Mouse (Mus musculus) gonadal fat pad, adult 2 months (tissue): ENCODE measurements around the gene Olig1. TPM values are rescaled to one million over a fixed set of nuclear protein-coding genes. Genes with fewer than 3 reads are reported as not detected.

ENCODE experiments used
- DNase-seq: peaks from one replicate; pipeline ENCODE4 v3.0.0-alpha.2; 2012; ENCODE audit warnings: low read depth
- polyA plus RNA-seq: library from polyadenylated mRNA; depleted of rRNA; stranded (reverse); fragments of >200 nt; gene quantifications from 2 replicates; pipeline ENCODE4 v1.2.3, GENCODE M21; 2012; rRNA removed

Gene Olig1
- polyA plus RNA-seq, 1 experiment = 0.73 TPM

DNA sequence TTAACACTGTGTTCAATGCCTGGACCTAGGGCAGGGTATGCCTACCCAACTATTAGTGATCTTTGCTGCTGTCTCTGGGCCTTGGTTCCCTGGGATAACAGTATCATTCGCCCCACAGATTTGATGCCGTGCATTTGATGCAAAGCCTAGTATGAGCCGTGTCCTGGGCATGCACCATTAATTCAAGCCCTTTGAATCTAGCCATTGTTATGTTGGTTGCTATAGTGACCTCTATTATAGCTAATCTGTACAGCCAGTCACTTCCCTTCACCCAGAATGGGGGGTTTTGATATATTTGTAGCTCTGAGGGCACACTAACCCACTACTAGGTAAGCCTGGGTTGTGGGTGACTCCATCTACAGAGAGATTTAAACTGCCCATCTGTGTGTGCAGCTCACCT lies 40.3 kb downstream of the Olig1 start:
- DNase-seq = no peak

DNA sequence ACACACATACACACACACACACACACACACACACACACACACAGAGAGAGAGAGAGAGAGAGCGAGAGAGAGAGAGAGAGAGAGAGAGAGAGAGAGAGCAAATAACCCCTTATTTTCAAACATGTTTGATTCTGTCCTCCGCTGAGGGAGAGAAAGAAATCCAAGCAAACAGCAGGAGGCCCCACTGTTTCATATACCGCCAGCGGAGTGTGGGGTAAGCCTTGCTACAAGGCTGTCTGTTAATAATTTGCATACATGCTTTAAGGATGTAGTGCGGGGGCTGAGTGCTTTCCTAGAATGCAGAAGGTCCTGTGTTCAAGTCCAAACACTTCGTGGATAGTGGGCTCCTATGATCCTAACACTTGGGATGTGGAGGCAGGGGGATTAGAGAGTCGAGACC lies 43.3 kb downstream of the Olig1 start:
- DNase-seq = no peak

DNA sequence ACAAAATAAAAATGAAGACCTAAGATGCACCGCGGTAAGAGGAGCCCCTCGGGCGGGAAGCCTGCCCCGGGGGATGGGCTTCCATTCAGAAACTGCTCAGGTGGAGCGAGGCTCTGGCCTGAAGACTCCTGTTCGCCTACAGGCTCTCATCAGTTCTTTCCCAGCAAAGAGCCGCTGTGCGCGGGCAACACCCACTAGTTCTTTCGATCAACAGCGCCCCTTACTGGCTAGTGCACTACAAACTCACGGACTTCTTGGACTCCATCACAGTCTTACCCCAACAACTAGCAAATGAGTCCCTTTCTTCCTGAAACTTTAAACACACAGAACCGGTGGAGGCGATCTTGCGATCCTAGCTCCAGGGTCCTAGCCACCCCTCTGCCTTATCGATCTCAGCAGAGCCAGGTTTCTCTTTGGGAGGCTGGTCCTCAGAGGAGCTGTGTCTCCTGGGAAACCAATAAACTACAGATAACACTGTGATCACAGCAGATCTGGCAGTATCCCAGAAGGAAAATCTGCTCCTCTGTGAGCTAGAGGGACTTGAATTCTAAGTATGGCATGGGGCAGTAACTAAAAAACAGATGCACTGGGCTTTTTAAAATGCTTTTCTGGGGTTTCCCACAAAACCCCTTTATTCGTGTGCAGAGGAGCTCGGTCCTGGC lies 44.7 kb downstream of the Olig1 start:
- DNase-seq = no peak

DNA sequence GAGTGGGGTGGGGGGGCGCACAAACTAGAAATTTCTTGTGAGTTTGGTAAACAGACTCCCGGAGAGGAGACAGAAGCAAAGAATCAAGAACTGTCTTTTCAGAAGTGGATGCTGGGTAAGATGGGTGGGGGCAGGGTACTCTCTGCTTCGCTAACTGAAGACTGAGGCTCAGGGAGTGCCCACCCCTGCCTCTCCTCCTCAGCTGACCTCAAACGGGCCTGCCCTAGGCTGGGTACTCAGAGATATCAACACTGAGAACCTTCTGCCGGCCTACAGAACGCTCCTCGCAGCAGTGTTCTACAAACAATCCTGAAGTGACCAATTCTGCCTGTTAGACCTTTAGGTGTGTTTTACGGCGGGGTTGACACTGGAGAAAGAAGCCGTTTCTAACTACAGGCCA lies 50.6 kb downstream of the Olig1 start:
- no peak for DNase-seq

DNA sequence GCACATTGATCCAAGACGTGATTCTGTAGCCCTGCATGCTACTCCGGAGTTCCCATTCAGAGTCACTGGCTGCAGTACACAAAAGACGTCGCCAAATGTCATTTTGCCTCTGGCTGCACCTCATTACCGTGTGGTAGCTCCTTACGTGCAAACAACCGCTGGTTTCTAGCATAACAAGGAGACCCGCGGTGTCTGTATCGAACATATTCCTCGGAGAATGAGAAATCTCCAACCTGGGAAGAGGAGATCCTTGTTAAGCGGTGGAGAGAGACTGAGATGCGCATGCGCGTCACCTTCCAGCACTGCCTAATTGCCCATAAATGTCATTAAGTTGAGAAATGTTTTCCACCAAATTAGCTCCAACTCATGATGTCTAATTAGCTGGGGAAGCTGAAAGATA lies 51.0 kb downstream of the Olig1 start:
- DNase-seq = no peak

Other genes with a start within 250 kb of the Olig1 start
- gene Paxbp1, start 225.2 kb upstream of the Olig1 start, polyA plus RNA-seq = 21.7 and 28.9 TPM in 2 replicates
- 16.0 and 17.1 TPM in 2 replicates for gene 4932438H23Rik, start 174.7 kb upstream of the Olig1 start, polyA plus RNA-seq
- 0.04 TPM in 1 of 2 replicates, not detected in the other for gene Olig2, start 44.3 kb upstream of the Olig1 start, polyA plus RNA-seq
- gene Ifnar2, start 103.0 kb downstream of the Olig1 start, polyA plus RNA-seq = 72.4 and 81.7 TPM in 2 replicates
- not detected in 2 replicates for gene Gm21970, start 121.9 kb downstream of the Olig1 start, polyA plus RNA-seq
- gene Il10rb, start 136.4 kb downstream of the Olig1 start, polyA plus RNA-seq = 45.8 and 55.7 TPM in 2 replicates
- gene Ifnar1, start 215.5 kb downstream of the Olig1 start, polyA plus RNA-seq = 25.7 and 26.7 TPM in 2 replicates